Mouse (Mus musculus) spleen, adult 2 months (tissue): ENCODE results near the gene Mef2c. TPM values are rescaled to one million over a fixed set of nuclear protein-coding genes. Genes with fewer than 3 reads are reported as not detected.

Source experiments
- DNase-seq, 2 experiments: peaks; one replicate each; pipeline versions ENCODE4 v3.0.0 to v3.0.0-alpha.2; 2012 to 2021; ENCODE audit warnings: low spot score in 2 of 2, low read depth in 1 of 2
- H3K27ac ChIP-seq: fragments of 200-500 bp; 2 replicates; pipeline ENCODE4 v1.5.1; 2012; ENCODE audit warnings: low read length, inconsistent platforms; ENCODE audit not compliant: insufficient read depth
- H3K27me3 ChIP-seq: fragments of 200-500 bp; 2 replicates; pipeline ENCODE4 v1.6.1; 2012; ENCODE audit warnings: mild to moderate bottlenecking, moderate library complexity, low read length, inconsistent platforms; ENCODE audit not compliant: control insufficient read depth, insufficient read depth
- H3K36me3 ChIP-seq: fragments of 200-500 bp; 2 replicates; pipeline ENCODE4 v1.6.1; 2012; ENCODE audit warnings: mild to moderate bottlenecking, low read length, inconsistent platforms; ENCODE audit not compliant: control insufficient read depth, insufficient read depth
- H3K4me1 ChIP-seq: fragments of 200-500 bp; 2 replicates; pipeline ENCODE4 v1.6.1; 2011; ENCODE audit warnings: inconsistent platforms; ENCODE audit not compliant: control insufficient read depth, insufficient read depth, insufficient read length
- H3K4me3 ChIP-seq: fragments of 200-500 bp; 2 replicates; pipeline ENCODE4 v1.5.1; 2011; ENCODE audit warnings: mild to moderate bottlenecking, inconsistent platforms; ENCODE audit not compliant: insufficient read depth, insufficient read length; ENCODE audit errors: extremely low read depth
- CTCF ChIP-seq: fragments of 200-500 bp; IDR thresholded peaks from 2 replicates; pipeline ENCODE4 v1.5.1; 2011; ENCODE audit warnings: mild to moderate bottlenecking, inconsistent platforms; ENCODE audit not compliant: insufficient read depth, insufficient read length, insufficient replicate concordance; ENCODE audit errors: extremely low read depth
- POLR2A ChIP-seq: fragments of 200-500 bp; IDR thresholded peaks from 2 replicates; pipeline ENCODE4 v1.6.1; 2011; ENCODE audit warnings: low read depth, low read length, inconsistent platforms
- WGBS: fragments of 180-500 bp; shearing (Covaris S2); methylation state at CpG from one replicate; pipeline ENCODE4 v1.1.7; 2018; 5-methylcytosine and 5-hydroxymethylcytosine counted together
- polyA plus RNA-seq: library from polyadenylated mRNA; depleted of rRNA; stranded (reverse); fragments of >200 nt; gene quantifications from 2 replicates; pipeline ENCODE4 v1.2.3, GENCODE M21; 2012

Mef2c gene
- polyA plus RNA-seq, 1 experiment, result 59.4 TPM

DNA sequence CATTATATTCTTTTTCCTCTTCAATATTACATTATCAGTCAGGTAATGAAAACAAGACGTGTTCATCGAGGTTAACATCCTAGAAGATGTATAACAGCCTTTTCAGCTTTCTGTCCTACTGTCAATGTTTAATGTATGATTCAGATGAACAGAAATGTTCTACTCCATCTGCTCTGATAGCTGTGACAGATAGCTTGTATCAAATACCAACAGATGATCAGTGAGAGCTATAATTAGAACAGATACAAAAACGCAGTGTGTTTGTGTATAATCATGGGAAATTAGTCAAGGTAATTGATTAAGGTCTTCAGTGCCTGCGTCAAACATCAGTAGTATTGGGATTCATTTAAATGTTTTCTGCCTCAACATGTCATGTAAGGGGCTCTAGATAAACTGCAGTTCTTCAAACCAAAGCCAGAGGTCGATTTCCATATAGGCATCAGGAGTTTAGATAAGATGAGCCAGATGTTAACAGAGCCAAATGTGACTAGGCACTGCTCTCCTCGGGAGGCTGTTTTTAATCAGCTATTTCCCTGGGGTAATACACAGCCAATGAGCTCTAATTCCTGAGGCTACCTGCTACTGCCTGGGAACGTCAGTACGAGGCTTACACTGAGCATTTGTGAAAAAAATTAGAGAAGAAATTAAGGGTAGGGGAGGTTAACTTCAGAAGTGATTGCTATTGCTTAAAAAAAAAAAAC is 63.1 kb downstream of the Mef2c start:
- H3K27me3 ChIP-seq, result no peaks in the 10 kb centered on the region
- 58% methylated on average over 8 of the region's 8 CpGs for WGBS
- H3K4me1 ChIP-seq, result peaks cover 14% of the 10 kb centered on the region
- DNase-seq, result no peak
- TF ChIP-seq POLR2A (no peak), CTCF (no peak)
- H3K27ac ChIP-seq, result peak overlapping the region; percentile 12
- no peaks in the 10 kb centered on the region; the same call in 1 of the 2 replicates for H3K36me3 ChIP-seq
- no peak overlapping the region for H3K4me3 ChIP-seq

DNA sequence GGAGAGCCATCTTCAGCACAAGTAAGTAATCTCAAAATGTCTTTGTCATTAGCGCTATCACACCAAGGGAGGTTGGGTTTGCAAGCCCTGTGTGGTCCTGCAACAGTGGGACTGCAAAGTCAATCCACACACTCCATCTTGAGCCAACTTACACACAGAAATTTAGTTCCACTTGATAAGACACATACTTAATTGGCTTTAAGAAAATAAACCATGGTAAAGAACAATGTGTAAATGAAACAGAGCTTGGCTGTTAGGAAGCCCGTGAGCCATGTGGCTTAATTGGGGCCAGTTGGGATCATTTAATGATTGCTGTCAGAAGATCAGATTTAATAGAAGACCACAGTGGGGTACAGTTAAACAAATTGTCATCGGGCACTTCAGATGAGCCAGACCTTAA is 63.8 kb downstream of the Mef2c start:
- TF ChIP-seq CTCF, result no peak
- no peak for TF ChIP-seq POLR2A
- H3K4me1 ChIP-seq, result peaks cover 17% of the 10 kb centered on the region

DNA sequence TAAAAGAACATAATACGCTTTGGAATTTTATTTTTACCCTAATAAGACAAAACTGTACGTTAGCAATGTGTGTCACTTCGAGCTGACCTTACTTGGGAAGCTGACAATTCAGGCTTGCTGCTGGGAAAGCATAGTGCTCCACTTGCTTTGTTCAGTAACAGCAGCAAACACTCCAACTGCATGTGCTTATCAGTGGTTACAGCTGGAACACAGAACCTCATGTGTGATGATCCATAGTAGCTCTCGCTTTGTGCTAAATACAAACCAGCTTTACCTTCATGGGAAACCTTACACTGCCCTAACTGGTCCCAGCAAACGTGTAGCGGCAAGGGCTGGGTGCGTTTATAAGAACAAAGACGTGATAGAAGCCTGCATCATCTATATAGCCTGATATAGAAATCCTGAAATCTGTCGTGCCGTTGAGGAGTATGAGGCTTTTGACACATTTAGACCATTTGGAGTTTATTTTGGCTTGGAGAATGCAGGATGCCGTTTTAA is 65.0 kb downstream of the Mef2c start:
- 79% methylated on average over 11 of the region's 11 CpGs for WGBS
- Histone ChIP-seq H3K27ac (no peak overlapping the region), H3K4me3 (no peak overlapping the region), H3K27me3 (no peaks in the 10 kb centered on the region), H3K4me1 (peaks cover 23% of the 10 kb centered on the region), H3K36me3 (no peaks in the 10 kb centered on the region)
- TF ChIP-seq POLR2A, result no peak
- TF ChIP-seq CTCF, result no peak
- no peak for DNase-seq

More for the DNA sequence above, 63.8 kb downstream of the Mef2c start:
- Histone ChIP-seq H3K27ac (peak overlapping the region; percentile 16; the same call in 1 of the 2 replicates), H3K4me3 (no peak overlapping the region), H3K27me3 (no peaks in the 10 kb centered on the region), H3K36me3 (no peaks in the 10 kb centered on the region; the same call in 1 of the 2 replicates)
- no peak for DNase-seq
- WGBS, result 89% methylated on average over 3 of the region's 3 CpGs

DNA sequence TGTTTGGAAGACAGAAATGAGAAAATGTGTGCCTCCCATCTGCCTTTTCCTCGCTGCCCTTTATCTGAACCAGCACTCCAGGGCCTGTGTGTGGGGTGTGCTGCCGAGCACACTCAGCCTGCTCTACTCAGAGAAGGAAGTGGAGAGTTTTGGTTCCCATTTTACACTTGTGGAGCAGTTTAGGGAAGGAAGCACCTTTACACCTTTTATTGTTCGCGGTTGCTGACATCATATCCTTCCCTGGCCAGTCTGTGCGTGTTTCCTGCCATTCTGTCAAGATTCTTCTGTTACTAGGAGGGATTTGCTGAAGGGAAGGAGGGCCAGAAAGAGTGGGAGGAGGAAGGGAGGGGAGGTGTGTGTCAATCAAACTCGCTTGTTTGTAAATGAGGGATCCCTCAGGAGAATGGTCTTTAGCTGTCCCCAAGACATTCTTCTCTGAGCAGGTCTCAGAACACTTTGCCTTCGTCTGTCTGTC is 68.2 kb downstream of the Mef2c start:
- no peak overlapping the region; the same call in 1 of the 2 replicates for H3K4me3 ChIP-seq

DNA sequence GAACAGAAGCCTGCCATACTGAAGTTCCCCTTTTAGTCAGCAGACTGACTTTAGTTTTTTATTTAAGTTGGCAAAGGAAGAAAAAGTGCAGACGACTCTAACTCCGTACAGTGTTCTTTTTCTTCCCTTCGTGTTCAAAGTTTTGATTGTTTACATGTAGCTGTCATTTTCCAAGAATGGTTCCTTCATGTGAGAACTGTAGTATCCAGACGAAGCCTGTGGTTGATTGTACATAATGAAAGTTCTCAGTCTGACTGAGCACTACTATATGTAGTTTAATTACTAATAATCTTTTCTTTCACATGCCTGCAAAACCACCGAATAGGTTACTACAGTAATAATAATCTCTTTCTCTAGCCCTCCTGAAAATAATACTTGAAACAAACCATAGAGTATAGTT is 68.6 kb downstream of the Mef2c start:
- no peak overlapping the region; the same call in 1 of the 2 replicates for H3K4me3 ChIP-seq
- TF ChIP-seq POLR2A (no peak), CTCF (no peak)
- H3K4me1 ChIP-seq, result peaks cover 18% of the 10 kb centered on the region
- no peak for DNase-seq
- 4% methylated on average over 5 of the region's 5 CpGs for WGBS
- peak overlapping the region; percentile 87 for H3K27ac ChIP-seq
- H3K27me3 ChIP-seq, result no peaks in the 10 kb centered on the region
- H3K36me3 ChIP-seq, result peaks cover 4% of the 10 kb centered on the region; the same call in 1 of the 2 replicates

More for the DNA sequence above, 68.2 kb downstream of the Mef2c start:
- Histone ChIP-seq H3K4me1 (peaks cover 18% of the 10 kb centered on the region), H3K27me3 (no peaks in the 10 kb centered on the region), H3K36me3 (peaks cover 4% of the 10 kb centered on the region; the same call in 1 of the 2 replicates), H3K27ac (peak overlapping the region; percentile 87)
- TF ChIP-seq CTCF (no peak), POLR2A (peak; percentile 24; the same call in 1 of the 2 replicates)
- WGBS, result 4% methylated on average over 7 of the region's 7 CpGs
- peak; percentile 72 to 95 for DNase-seq

DNA sequence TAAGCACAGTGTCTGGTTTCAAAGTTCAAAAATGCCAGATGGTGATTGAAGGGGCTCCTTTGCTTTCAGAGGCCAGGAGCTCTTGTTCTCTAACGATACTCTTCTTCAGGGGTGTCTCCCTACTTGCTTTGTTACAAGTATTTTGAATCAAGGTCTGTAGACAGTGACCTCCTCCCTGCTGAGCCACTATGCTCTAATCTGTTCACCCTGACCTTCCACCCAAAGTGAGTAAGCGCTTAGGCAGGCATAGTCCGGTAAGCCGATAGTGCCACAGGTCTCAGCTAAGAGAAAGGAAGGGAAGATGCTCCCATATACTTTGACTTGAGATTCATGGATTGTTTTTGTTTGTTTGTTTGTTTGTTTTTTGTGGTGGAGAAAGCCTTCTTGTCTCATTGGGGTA is 69.5 kb downstream of the Mef2c start:
- no peak overlapping the region for H3K4me3 ChIP-seq
- peak overlapping the region; percentile 85 for H3K27ac ChIP-seq
- DNase-seq, result no peak
- H3K36me3 ChIP-seq, result peaks cover 7% of the 10 kb centered on the region; the same call in 1 of the 2 replicates
- 40% methylated on average over 4 of the region's 4 CpGs for WGBS
- no peak for TF ChIP-seq POLR2A
- no peaks in the 10 kb centered on the region for H3K27me3 ChIP-seq
- peaks cover 16% of the 10 kb centered on the region for H3K4me1 ChIP-seq
